Comparison of ENCODE assay signal across 20 mouse cellular contexts in the genomic region with DNA sequence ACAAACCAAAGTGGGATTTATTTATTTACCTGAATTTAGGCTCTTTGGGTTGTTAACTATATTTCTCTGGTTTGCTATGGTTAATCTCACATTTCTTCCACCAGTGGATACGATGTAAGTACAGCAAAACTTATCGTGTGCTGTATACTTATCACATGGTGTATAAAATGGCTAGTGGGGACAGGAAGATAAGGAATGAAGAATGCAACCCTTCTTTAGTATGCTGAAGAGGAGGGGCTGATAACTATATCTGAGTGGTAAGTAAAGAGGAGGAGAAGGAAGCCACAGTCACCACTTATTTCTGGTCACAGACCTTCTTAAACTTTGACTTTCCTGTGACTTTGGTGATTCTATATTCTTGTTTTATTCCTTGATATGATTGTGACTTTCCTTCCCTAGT.
"Had no signal": no experiment of that assay in that cellular context is flagged by ENCODE, and none has a peak within 500 bp of the region (broad histone marks: within the 10 kb centered on the region; RNA-seq: fewer than 3 reads in every experiment).

No protein-coding gene starts in this region.

- H3K27ac ChIP-seq: kidney, postnatal 0 days; layer of hippocampus, adult 2 months; limb, embryonic 10.5 days; limb, embryonic 13.5 days; lung, embryonic 15.5 days; midbrain, embryonic 10.5 days; midbrain, embryonic 13.5 days; neural tube, embryonic 12.5 days; neural tube, embryonic 15.5 days; stomach, embryonic 15.5 days had no signal

- H3K4me1 ChIP-seq: limb, embryonic 10.5 days; limb, embryonic 13.5 days; lung, embryonic 15.5 days; midbrain, embryonic 10.5 days; midbrain, embryonic 13.5 days; neural tube, embryonic 12.5 days; neural tube, embryonic 15.5 days; stomach, embryonic 15.5 days had no signal

- H3K9ac ChIP-seq: limb, embryonic 13.5 days; lung, embryonic 15.5 days; midbrain, embryonic 13.5 days; neural tube, embryonic 12.5 days; neural tube, embryonic 15.5 days; stomach, embryonic 15.5 days had no signal

- H3K27me3 ChIP-seq: limb, embryonic 13.5 days; lung, embryonic 15.5 days; midbrain, embryonic 13.5 days; neural tube, embryonic 12.5 days; neural tube, embryonic 15.5 days; stomach, embryonic 15.5 days had no signal

- ATAC-seq: midbrain, embryonic 13.5 days had no signal

- H3K36me3 ChIP-seq: limb, embryonic 10.5 days; limb, embryonic 13.5 days; lung, embryonic 15.5 days; midbrain, embryonic 10.5 days; midbrain, embryonic 13.5 days; neural tube, embryonic 12.5 days; neural tube, embryonic 15.5 days; stomach, embryonic 15.5 days had no signal

- DNase-seq: kidney, adult 18-20 months; layer of hippocampus, adult 9-11 months; lung, adult 18-20 months; lung, postnatal 10 days; lung, postnatal 4 days; right cerebral cortex, adult 18-20 months; right cerebral cortex, postnatal 14 days; right cerebral cortex, postnatal 4 days; spleen, adult 18-20 months; thymus, postnatal 25 days had no signal

- H3K4me3 ChIP-seq: layer of hippocampus, adult 2 months; limb, embryonic 10.5 days; limb, embryonic 13.5 days; lung, embryonic 15.5 days; midbrain, embryonic 10.5 days; midbrain, embryonic 13.5 days; neural tube, embryonic 12.5 days; neural tube, embryonic 15.5 days; stomach, embryonic 15.5 days had no signal

- H3K9me3 ChIP-seq: limb, embryonic 10.5 days; limb, embryonic 13.5 days; lung, embryonic 15.5 days; midbrain, embryonic 10.5 days; midbrain, embryonic 13.5 days; neural tube, embryonic 12.5 days; neural tube, embryonic 15.5 days; stomach, embryonic 15.5 days had no signal

- H3K4me2 ChIP-seq: limb, embryonic 13.5 days; lung, embryonic 15.5 days; midbrain, embryonic 13.5 days; neural tube, embryonic 12.5 days; neural tube, embryonic 15.5 days; stomach, embryonic 15.5 days had no signal
